Mouse (Mus musculus): Measurements from ENCODE around the gene Pkig.
"Not testable (repeated sequence)": the region's sequence is repeated elsewhere in the genome, so short reads cannot be mapped to it uniquely, and the experiment has no call there.

The Pkig gene

DNA sequence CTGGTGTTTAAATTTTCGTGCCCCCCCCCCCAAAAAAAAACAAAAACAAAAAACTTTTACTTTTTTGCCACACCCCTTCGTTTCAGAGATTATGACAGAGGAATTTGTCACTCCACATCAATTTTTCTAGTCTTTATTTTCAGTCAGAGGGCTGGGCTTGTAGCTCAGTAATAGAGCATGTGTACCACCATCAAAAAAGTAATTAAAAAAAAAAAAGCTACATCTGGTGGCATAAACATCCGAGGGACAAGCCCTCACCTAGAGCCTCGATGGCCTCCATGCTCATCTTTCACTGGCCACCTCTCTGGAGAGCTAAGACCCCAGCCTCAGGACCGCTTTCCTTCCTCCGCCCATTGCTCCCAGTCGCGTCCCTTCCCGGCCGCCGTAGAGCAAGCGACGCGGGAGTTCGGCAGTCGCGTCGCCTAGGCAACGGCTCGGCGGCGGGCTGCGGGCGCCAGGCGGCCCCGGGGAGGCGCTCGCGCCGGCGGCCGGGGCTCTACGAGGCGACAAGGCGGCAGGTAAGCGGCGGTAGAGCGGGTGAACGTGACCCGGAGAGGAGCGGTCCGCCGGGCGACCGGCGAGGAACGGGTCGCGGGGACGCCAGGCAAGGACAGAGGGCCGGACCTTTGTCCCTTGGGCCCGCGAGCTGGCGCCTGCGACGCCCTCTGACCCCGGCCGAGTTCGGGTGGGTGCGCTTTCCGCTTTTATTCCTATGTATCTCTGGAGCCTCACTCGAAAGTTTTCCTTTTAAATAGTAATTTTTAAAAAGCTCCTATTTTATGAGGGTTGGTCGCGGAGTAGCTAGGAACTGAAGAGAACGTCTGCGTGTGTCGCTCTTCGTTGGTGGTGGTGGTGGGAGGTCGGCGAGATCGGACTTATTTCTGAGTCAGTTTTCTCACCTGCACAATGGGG is at the start of gene Pkig:
TSS of gene Pkig (plus strand) at position 412 of the 912 bp plus-strand sequence.
- DNase-seq (ENCODE audit: extremely low spot score, low read depth, low spot score): peak; percentile 22

DNA sequence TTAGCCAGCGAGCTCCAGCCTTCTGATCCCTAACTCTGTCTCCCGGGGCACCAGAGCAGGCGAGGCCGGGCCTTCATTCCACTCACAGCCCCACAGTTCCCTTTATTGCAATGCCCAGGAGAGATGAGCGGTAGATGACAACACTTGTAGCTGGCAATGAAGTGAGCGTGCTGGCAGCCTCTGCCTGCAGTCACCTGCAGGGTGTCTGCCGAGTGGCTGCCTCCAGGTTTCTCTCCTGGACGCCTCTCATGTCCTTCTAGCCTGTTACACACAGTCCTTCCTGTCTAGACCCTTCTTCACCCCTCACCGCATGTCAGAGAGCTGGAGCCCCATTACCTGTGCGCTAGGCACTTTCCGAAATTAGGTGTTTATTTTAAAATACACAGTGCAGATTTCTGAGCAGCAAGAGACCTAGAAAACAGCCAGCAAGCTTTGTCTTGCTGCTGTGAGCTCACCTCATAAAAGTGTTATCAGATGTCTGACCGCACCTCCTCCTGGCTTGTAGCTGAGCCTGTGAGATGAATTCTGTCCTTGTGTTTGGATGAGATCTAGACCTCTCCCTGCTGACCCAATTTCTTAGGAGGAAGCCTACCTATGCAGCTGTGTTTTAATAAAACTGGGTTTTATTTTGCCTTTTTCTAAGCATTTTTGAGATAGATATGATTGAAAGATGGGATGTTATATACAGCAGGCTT is 48.8 kb upstream of the Pkig start:
- no peak for DNase-seq (ENCODE audit: extremely low spot score, low read depth, low spot score)

GRCm38 (mm10) chr2:163611176-163611575 is 47.0 kb upstream of the Pkig start:
- no peak for DNase-seq (ENCODE audit: extremely low spot score, low read depth, low spot score)

GRCm38 (mm10) chr2:163613206-163613605 is 45.0 kb upstream of the Pkig start:
- no peak for DNase-seq (ENCODE audit: extremely low spot score, low read depth, low spot score)

GRCm38 (mm10) chr2:163613990-163614389 is 44.2 kb upstream of the Pkig start:
- no peak for DNase-seq (ENCODE audit: extremely low spot score, low read depth, low spot score)

- no peak for DNase-seq (ENCODE audit: extremely low spot score, low read depth, low spot score)
Observed at GRCm38 (mm10) chr2:163615401-163615800, 42.8 kb upstream of the Pkig start.

GRCm38 (mm10) chr2:163615906-163616651 is 42.1 kb upstream of the Pkig start:
- no peak for DNase-seq (ENCODE audit: extremely low spot score, low read depth, low spot score)

GRCm38 (mm10) chr2:163616652-163617227 is 41.4 kb upstream of the Pkig start:
- DNase-seq (ENCODE audit: extremely low spot score, low read depth, low spot score): no peak

- no peak for DNase-seq (ENCODE audit: extremely low spot score, low read depth, low spot score)
Observed at GRCm38 (mm10) chr2:163617232-163617863, 40.8 kb upstream of the Pkig start.

DNA sequence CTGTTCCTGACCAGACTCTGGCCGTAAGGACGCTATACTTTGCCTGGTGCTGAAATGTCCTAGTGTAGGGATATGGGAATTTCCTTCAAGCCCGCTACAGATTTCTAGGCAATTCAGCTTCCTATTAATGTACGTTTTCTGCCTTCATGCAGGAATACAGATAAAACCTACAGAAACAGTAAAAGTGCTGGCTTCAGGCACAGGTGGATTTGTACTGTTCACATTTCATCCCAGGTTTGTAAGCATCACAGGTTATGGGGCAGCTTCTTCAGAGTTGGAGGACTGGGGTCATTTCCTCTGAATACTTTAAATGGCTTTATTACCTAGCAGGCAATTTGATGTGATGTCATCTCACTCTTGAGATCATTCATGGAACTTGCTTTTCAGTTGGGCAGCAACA is 40.3 kb upstream of the Pkig start:
- no peak for DNase-seq (ENCODE audit: extremely low spot score, low read depth, low spot score)

DNA sequence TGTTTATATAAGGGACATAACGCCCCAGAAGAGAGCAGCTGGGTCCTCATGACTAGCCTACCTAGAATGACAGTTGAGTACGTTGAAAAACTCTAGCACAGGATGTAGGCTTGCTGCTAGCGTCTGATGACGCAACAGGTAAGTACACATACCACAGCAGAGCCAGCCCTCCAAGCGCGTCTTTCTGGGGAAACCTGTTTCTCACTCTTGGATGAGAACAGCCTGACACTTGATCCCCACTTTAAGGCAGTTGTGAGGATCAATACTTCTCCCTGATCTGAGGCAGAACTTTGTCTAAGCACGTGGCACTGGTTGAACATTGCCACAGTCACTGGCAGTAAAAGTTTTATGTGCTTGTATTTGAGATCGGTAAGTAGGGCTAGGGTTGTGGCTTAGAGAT is 37.7 kb upstream of the Pkig start:
- DNase-seq (ENCODE audit: extremely low spot score, low read depth, low spot score): no peak

DNA sequence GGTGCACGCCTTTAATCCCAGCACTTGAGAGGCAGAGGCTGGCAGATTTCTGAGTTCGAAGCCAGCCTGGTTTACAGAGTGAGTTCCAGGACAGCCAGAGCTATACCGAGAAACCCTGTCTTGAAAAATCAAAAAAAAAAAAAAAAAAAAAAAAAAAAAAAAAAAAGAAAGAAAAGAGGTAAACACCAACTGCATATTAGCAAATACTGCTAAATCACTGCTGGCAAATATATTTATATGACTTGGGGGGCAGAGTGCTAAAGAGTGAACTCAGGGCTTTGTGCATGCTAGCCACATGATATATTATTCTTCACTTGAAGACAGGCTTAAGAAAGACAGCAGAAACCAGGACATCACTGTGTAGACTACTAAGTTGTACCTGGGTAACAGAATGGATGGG is 36.8 kb upstream of the Pkig start:
- DNase-seq (ENCODE audit: extremely low spot score, low read depth, low spot score): not testable (repeated sequence)

GRCm38 (mm10) chr2:163631223-163631622 is 27.0 kb upstream of the Pkig start:
- DNase-seq (ENCODE audit: extremely low spot score, low read depth, low spot score): no peak

DNA sequence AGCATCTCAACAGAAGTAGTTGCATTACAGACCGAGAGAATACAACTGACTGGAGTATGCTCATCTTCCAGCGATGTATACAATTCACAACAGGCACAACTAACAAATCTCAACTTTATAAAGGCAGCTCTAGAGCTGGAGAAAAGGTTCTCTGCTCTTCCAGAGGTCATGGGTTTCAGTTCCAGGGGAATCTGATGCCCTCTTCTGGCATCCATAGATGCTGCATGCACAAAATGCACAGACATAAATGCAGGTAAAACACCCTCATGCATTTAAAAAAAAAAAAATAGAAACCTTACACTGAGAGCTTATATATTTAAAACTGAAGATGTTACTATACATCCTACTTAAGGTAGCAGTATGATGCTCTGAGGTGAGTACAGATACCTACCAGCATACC is 26.5 kb upstream of the Pkig start:
- no peak for DNase-seq (ENCODE audit: extremely low spot score, low read depth, low spot score)

DNA sequence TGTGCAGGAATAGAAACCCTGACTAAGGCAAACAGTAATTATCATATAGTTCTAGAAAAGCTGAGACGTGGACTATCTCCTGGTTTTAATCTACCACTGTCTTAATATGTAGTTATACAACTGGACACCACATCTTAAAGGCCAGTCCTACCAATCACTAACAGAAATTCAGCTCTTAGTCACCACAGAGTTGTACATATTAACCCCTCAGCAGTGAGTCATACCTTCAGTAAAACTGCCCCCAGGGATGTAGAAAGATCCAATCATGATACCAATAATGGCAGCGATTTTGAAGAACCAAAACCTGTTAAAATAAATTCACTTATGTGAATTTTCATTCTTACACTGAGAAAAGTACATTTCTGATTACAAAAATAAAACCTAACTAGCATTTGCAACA is 24.0 kb upstream of the Pkig start:
- no peak for DNase-seq (ENCODE audit: extremely low spot score, low read depth, low spot score)

DNA sequence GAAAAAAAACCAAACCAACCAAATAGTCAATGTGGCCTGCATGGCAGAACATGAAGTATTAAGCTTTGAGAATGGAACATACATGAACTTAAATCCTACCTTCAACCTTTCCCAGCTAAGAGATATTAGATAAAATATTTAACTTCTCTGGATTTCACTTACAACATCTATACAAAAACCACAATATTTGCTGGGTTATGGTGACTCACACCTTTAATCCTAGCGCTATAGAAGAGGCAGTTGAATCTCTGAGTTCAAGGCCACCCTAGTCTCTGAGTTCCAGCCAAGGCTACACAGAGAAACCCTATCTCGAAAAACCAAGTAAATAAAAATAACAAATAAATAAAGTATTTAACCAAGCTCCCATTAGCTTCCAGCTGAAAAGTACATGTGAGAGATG is 22.1 kb upstream of the Pkig start:
- no peak for DNase-seq (ENCODE audit: extremely low spot score, low read depth, low spot score)

GRCm38 (mm10) chr2:163637655-163638266 is 20.4 kb upstream of the Pkig start:
- no peak for DNase-seq (ENCODE audit: extremely low spot score, low read depth, low spot score)

- DNase-seq (ENCODE audit: extremely low spot score, low read depth, low spot score): no peak
Observed at GRCm38 (mm10) chr2:163640493-163640892, 17.7 kb upstream of the Pkig start.

DNA sequence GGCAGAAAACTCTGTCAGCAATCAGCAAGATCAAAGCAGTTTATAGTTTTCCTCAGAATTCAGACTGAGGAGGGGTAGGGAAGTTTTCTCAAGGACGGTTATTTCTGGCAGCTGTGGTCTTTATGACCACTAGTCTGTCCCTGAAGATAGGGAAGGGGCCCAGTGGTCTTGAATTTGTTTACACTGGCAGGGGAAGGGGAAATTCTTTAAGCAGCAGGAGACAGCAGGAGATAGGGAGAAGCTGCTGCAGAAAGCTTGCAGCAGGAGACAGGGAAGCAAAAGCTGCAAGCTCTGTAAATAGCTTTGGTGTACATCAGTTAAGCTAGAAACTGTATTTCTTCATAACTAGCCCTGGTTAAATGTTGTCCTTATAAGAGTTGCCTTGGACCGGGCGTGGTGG is 16.5 kb upstream of the Pkig start:
- DNase-seq (ENCODE audit: extremely low spot score, low read depth, low spot score): no peak
